Comparison of ENCODE assay signal across 9 mouse cellular contexts in the genomic region with DNA sequence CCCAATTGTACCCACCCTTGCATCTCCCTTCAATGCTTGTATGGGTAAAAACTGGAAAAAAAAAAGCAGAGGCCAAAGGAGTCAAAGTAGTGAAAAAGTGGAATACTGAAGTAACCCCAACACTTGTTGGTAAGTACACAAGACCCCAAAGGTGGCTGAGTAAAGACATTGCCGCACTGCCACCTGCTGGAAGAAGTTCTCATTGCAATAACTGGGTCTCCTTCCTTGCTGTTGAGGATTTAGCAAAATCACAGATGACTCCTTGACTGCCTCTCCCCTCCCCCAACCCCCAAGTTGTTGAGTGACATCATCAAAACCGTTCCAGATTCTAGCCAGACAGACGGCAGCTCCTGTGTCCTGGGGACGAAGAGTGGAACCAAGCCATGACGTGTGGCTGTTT.
A peak's percentile ranks its signal among the peaks of the same experiment; 100 is the strongest.
DNase-seq lines count a peak whose midpoint lies in the region; ATAC-seq and TF ChIP-seq lines count a peak whose summit lies in the region.
"Had no signal": no experiment of that assay in that cellular context is flagged by ENCODE, and none has a peak within 500 bp of the region (broad histone marks: within the 10 kb centered on the region; RNA-seq: fewer than 3 reads in every experiment).

No protein-coding gene starts in this region.

- no peak for TF ChIP-seq POLR2A in cortical plate, adult 2 months (IDR thresholded peaks at IDR 0.05; ENCODE audit: extremely low read depth, insufficient read depth, low read length)
- no peak for TF ChIP-seq POLR2A in thymus, adult 2 months (IDR thresholded peaks at IDR 0.05; ENCODE audit: control insufficient read depth, extremely low read depth, insufficient read depth, low read length, poor library complexity)

- no peaks in the 10 kb centered on the region for H3K36me3 ChIP-seq in heart, embryonic 11.5 days (ENCODE audit: control insufficient read depth, insufficient read depth, low read length)
- no peaks in the 10 kb centered on the region for H3K36me3 ChIP-seq in thymus, adult 2 months (ENCODE audit: control insufficient read depth, insufficient read depth, low read length)
- H3K36me3 ChIP-seq: embryonic facial prominence, embryonic 13.5 days had no signal

- peak; percentile 73 for TF ChIP-seq CTCF in cortical plate, adult 2 months (IDR thresholded peaks at IDR 0.05; ENCODE audit: extremely low read depth, insufficient read depth, low read length)
- TF ChIP-seq CTCF in layer of hippocampus, adult 2 months (conservative IDR thresholded peaks at IDR 0.05) = peak; percentile 88
- TF ChIP-seq CTCF in thymus, adult 2 months (IDR thresholded peaks at IDR 0.05; ENCODE audit: borderline replicate concordance, control insufficient read depth, extremely low read depth, insufficient read depth, low read length, poor library complexity) = no peak

- no peak overlapping the region for H3K4me3 ChIP-seq in heart, embryonic 11.5 days (ENCODE audit: low read depth, low read length)
- H3K4me3 ChIP-seq in cortical plate, adult 2 months (ENCODE audit: insufficient read depth, low read length) = no peak overlapping the region
- H3K4me3 ChIP-seq in layer of hippocampus, adult 2 months = no peak overlapping the region
- no peak overlapping the region for H3K4me3 ChIP-seq in thymus, adult 2 months (ENCODE audit: control insufficient read depth, insufficient read depth, low read length)
- H3K4me3 ChIP-seq: embryonic facial prominence, embryonic 13.5 days had no signal

- H3K27me3 ChIP-seq in heart, embryonic 11.5 days (ENCODE audit: control insufficient read depth, insufficient read depth, low read length) = no peaks in the 10 kb centered on the region
- no peaks in the 10 kb centered on the region for H3K27me3 ChIP-seq in thymus, adult 2 months (ENCODE audit: control insufficient read depth, insufficient read depth, low read length)
- H3K27me3 ChIP-seq: embryonic facial prominence, embryonic 13.5 days had no signal

- no peaks in the 10 kb centered on the region for H3K9me3 ChIP-seq in heart, embryonic 11.5 days (replicated peaks; ENCODE audit: control insufficient read depth, low read length)
- H3K9me3 ChIP-seq: embryonic facial prominence, embryonic 13.5 days had no signal

- no peaks in the 10 kb centered on the region for H3K4me1 ChIP-seq in heart, embryonic 11.5 days (ENCODE audit: control insufficient read depth, insufficient read depth, low read length)
- no peaks in the 10 kb centered on the region for H3K4me1 ChIP-seq in cortical plate, adult 2 months (ENCODE audit: control insufficient read depth, insufficient read depth, low read length)
- H3K4me1 ChIP-seq in thymus, adult 2 months (replicated peaks; ENCODE audit: control insufficient read depth, insufficient read depth, low read length) = no peaks in the 10 kb centered on the region

- no peak for ATAC-seq in heart, embryonic 11.5 days (replicated peaks; ENCODE audit: insufficient number of reproducible peaks, low FRiP score, low TSS enrichment)

- peak; percentile 41 for DNase-seq in heart, adult 8-10 months (ENCODE audit: low spot score)
- DNase-seq in B cell, adult 2 months = peak; percentile 53 to 63
- peak; percentile 7 for DNase-seq in WW6 (ENCODE audit: low read depth, low spot score)
- peak; percentile 63 to 79 for DNase-seq in layer of hippocampus, adult 2 months (ENCODE audit: low spot score in 2 of 2)
- peak; percentile 37 for DNase-seq in lung, postnatal 25 days (ENCODE audit: low spot score)
- peak; percentile 71 for DNase-seq in thymus, adult 2 months

- WGBS in heart, embryonic 11.5 days (ENCODE audit: insufficient replicate concordance) = 37% methylated on average over 5 of the region's 5 CpGs
- WGBS in thymus, adult 2 months = 49% methylated on average over 5 of the region's 5 CpGs

- no peak overlapping the region for H3K27ac ChIP-seq in heart, embryonic 11.5 days (ENCODE audit: low read depth, low read length)
- H3K27ac ChIP-seq in cortical plate, adult 2 months (ENCODE audit: insufficient read depth, low read length) = no peak overlapping the region
- H3K27ac ChIP-seq in layer of hippocampus, adult 2 months = no peak overlapping the region
- no peak overlapping the region for H3K27ac ChIP-seq in thymus, adult 2 months (ENCODE audit: control insufficient read depth, insufficient read depth, low read length)
- H3K27ac ChIP-seq: embryonic facial prominence, embryonic 13.5 days had no signal

- no peak overlapping the region for H3K4me2 ChIP-seq in heart, embryonic 11.5 days
- H3K4me2 ChIP-seq: embryonic facial prominence, embryonic 13.5 days had no signal

- no peak overlapping the region for H3K9ac ChIP-seq in heart, embryonic 11.5 days (ENCODE audit: low read depth, low read length)
- H3K9ac ChIP-seq: embryonic facial prominence, embryonic 13.5 days had no signal

Comparison
In these comparisons a context has a peak if more than half of its experiments do, and no peak if none do; other contexts are left out.
1. DNase-seq: peak in every context shown above with its lines; median percentile 71 in layer of hippocampus, adult 2 months; 71 in thymus, adult 2 months; 58 in B cell, adult 2 months; 41 in heart, adult 8-10 months; 37 in lung, postnatal 25 days; 7 in WW6.